Mouse (Mus musculus): Measurements from ENCODE around the gene Cd300c. TPM values are rescaled to one million over a fixed set of nuclear protein-coding genes. Genes with fewer than 3 reads are reported as not detected.
"Not testable (repeated sequence)": the region's sequence is repeated elsewhere in the genome, so short reads cannot be mapped to it uniquely, and the experiment has no call there.

Gene Cd300c
- not detected for total RNA-seq (2022)

DNA sequence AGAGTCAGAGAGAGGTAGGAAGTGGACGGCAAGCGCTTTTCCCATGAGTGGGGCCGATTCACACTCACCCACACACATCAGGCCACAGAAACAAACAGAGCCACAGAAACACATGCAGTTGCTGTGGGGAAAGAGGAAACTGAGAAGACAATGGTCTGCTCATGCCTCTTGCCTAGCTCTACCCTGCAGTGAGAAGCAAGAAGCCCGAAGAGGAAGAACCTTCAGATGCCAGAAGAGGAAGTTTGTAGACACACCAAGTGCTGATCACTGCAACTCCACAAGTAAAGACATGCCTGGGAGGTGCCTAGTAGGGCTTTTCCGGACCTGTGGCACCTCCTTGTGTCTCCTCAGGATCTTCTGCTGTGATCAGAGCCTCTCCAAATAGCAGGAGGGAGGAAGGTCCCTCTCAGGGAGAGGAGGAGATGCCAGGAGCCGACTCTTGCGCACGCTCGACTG lies at the start of gene Cd300c:
TSS of gene Cd300c (minus strand) at position 406 of the 456 bp plus-strand sequence.
- DNase-seq (ENCODE audit: low spot score in 2 of 2) = no peak

DNA sequence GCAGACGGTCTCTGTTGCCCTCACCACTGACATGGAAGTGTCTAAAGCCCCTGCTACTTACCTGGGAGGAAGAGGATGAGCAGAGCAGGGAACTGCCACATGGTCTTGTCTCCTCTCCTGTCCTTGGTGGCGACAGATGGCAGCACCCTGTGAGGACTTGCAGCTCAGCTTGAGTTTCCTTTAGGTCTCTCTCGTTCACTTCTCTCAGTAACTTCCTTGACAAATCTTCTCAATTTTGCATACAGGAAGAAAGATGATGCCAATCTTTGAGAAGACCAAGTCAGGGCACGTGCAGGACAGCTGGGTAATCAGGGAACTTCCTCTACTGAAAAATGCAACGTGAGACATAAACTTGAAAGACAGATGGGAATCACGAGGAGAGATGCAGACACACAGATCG lies 47.1 kb upstream of the Cd300c start, which contains the start of gene Cd300ld2:
TSS of gene Cd300ld2 (minus strand) at position 101 of the 400 bp plus-strand sequence.
- DNase-seq (ENCODE audit: low spot score in 2 of 2) = not testable (repeated sequence)

DNA sequence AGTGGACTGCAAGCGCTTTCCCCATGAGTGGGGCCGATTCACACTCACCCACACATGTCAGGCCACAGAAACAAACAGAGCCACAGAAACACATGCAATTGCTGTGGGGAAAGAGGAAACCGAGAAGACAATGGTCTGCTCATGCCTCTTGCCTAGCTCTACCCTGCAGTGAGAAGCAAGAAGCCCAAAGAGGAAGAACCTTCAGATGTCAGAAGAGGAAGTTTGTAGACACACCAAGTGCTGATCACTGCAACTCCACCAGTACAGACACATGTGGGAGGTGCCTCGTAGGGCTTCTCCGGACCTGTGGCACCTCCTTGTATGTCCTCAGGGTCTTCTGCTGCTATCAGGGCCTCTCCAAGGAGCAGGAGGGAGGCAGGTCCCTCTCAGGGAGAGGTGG lies 35.1 kb upstream of the Cd300c start:
- no peak for DNase-seq (ENCODE audit: low spot score in 2 of 2)

DNA sequence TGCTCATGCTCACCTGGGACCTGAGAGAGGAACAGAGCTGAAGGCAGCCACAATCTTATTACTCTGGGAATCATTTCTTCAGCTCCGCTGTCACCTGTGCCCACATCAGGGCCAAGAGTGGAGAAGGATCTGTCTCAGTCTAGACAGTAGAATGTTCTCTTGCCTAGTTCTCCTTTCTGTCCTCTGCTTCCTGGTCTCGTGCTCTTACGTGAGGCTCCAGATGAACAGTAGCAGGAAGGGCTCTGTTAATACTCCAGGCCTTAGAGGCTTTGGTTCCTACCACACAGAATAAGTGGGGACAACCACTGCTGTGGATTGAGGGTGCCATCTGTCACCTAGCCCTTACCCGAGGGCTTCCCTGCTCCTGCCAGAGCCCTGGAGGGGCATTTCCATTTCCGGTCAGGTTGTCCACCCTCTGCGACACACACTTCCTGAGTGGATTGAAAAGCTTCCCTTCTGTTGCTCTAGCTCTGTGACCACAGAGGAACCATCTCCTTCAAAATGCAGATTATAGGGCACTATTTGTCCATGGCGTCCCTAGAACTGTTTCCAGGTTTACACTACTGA lies 32.6 kb upstream of the Cd300c start, which contains the start of gene Cd300c2:
TSS of gene Cd300c2 (minus strand) at position 407 of the 567 bp plus-strand sequence.
- no peak for DNase-seq (ENCODE audit: low spot score in 2 of 2)

DNA sequence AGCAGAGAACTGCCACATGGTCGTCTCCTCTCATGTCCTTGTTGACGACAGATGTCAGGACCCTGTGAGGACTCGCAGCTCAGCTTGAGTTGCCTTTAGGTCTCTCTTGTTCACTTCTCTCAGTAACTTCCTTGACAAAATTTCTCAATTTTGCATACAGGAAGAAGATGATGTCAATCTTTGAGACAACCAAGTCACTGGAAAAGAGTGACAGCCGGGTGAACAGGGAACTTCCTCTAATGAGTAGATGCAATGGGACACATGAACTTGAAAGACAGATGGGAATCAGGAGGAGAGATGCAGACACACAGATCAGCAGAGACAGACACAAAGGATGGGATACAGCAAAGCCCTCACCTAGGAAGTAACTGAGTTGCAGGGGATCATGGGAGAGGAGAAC lies 20.8 kb upstream of the Cd300c start, which contains the start of gene Cd300ld:
TSS of gene Cd300ld (minus strand) at position 130 of the 400 bp plus-strand sequence.
- DNase-seq (ENCODE audit: low spot score in 2 of 2) = no peak

DNA sequence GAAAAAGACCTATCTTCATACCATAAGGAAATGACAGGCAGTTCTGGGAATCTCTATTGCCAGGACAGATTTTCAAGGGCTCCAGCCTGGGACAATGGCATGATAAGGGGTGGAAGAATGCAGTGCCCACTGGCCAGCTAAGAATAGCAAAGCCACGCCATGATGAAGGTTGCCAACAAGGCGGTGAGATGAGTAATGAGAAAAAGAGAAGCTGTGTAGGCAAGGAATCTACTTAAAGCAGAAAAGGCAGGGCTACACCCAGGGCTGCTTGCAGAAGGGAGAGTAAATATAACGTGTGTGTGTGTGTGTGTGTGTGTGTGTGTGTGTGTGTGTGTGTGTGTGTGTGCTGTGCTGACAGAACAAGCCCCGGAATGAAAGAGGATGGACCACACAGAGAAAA lies 12.9 kb upstream of the Cd300c start:
- DNase-seq (ENCODE audit: low spot score in 2 of 2) = no peak

DNA sequence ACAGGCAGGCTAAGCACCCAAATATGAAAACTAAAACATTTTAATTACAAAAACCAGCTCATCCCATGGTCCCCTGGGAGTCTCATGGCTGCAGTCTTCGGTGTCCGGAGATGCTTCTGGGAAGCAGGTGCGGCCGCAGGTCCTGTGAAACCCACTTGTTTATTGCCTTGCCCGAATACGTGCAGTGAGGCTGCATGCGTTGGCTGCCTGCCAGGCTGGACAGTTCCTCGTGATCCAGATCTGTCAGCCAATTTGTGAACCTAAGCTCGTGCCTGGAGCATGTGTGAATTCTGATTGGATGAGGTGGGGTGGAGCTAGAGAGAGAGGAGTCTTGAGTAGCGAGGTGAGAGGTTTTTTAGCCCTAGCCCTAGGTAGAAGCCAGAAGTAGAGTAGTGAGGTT lies 3.8 kb upstream of the Cd300c start:
- DNase-seq (ENCODE audit: low spot score in 2 of 2) = no peak

DNA sequence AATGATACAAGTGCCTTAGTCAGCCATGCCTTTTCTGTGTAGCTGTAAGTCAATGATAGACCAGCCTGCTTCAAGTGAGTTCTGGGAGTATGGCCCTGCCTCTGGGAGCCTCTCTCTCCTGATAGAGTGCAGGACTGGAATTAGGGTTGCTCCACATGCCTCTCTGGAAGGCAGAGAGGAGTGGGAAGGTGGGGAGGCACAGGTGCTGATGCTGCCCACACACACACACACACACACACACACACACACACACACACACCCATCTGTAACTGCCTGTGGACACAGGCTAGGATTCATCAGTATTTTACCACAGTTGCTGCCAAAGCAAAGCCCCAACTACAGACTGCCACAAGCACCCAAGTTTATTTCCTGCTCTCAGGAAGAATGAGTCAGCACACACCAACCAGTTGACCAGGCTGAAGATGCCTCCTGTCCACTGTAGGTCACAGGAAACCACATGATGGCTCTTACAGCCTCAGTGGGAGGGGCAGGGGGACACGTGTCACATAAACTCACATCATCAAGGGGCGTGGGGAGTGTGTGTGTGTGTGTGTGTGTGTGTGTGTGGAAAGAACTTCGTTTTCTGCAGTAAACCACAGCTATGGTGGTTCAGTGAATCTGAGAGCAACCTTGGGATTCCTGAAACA lies 3.7 kb downstream of the Cd300c start:
- no peak for DNase-seq (ENCODE audit: low spot score in 2 of 2)

DNA sequence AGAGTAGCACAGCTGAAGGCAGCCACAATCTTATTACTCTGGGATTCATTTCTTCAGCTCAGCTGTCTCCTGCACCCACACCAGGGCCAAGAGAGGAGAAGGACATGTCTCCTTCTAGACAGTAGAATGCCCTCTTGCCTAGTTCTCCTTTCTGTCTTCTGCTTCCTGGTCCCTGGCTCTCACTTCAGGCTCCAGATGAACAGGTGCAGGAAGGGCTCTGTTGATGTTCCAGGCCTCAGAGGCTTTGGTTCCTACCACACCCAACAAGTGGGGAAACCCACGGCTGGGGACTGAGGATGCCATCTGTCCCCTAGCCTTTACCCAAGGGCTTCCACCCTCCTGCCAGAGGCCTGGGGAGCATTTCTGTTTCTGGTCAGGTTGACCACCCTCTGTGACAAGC lies 8.6 kb downstream of the Cd300c start:
- no peak for DNase-seq (ENCODE audit: low spot score in 2 of 2)

DNA sequence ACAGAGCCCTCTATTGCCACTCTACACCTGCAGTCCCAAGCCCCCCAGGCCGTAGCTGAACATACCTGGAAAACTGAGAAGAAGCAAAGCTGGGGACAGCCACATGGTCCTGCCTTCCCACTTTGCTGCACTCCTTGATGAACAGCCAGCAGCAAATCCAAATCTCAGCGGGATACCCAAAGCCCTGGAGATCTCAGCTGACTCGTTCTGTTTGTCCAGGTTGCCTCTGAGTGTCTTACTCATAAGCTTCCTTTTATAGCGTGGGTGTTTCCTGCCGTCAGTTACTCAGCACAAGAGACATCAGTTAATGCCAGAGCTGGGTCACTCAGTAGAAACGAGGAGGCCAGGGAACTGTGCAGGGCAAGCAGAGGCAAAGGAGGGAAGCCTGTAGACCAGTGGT lies 34.8 kb downstream of the Cd300c start, which contains the start of gene Cd300lb:
TSS of gene Cd300lb (minus strand) at position 243 of the 400 bp plus-strand sequence.
- DNase-seq (ENCODE audit: low spot score in 2 of 2) = no peak

DNA sequence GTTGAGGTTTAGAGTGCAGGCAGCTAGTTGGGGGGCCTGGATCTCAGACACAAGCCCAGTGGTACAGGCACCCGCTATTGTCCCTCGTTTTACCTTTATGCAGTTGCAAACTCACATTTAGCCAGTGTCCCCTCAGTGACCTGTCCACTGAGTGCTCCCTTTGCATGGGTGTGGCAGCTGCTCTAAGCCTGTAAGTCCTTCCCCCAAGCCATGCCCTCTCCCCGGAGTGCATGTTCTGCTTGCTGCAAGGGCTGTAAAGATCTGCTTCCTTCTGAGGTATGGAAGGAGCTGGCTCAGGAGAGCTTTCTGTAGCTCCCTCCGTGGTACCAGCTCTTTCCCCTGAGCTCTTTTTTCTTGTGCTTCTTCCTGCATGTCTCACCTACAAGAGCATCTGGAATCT lies 35.4 kb downstream of the Cd300c start:
- DNase-seq (ENCODE audit: low spot score in 2 of 2) = no peak

DNA sequence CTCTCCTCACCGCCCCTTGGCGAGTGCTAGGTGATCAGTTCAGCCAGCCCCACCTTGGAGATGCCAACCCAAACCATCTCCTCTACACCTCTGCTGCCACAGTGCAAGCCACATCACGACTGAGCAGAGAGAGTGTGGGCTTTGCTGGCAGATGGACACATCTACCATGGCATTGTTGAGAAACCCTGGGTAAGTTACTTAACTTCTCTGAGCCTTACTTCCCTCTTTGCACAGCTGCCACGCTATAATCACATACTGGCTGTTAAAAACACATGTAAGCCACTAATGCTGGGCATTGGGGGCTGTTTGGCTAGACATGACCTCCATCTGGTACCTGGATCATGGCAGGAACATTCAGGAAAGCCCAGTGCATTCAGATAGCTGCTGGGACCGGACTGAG lies 37.9 kb downstream of the Cd300c start:
- DNase-seq (ENCODE audit: low spot score in 2 of 2) = no peak

DNA sequence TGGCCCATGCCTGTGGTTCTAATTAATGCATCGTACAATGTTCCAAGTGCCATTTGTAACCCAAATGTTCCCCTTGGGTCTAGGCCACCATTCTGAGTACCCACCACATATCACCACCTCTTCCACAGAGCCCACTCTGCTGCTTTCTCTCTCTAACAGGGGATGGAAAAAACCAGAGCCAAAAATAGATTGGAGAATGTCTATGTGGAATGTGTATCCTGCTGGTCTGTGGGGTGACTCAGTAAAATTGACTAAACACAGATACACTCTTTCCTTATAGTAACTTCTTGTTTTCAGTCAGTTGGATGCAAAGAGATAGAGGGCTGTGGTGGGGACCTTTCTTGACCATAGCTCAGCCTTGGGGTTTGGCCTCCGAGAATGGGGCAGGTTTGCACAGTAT lies 39.4 kb downstream of the Cd300c start:
- no peak for DNase-seq (ENCODE audit: low spot score in 2 of 2)

DNA sequence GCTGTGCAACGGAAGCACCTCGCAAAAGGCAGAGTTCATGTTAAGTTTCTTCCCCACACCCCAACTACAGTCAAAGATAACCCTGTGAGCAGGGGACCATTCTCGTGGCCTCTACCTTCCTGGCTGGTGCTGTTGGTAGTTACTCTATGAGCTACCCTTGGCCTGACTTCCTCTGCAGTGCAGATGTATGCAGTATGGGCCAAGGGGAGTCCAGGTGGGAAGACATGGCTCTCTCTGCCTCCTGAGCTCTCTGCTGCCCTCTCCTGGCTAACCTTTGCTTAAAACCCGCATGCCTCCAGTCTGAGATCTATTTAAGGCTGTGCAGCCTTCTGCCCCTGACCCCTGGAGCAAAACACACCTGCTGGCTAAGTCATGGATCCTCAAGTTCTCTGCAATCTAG lies 45.0 kb downstream of the Cd300c start:
- DNase-seq (ENCODE audit: low spot score in 2 of 2) = no peak

DNA sequence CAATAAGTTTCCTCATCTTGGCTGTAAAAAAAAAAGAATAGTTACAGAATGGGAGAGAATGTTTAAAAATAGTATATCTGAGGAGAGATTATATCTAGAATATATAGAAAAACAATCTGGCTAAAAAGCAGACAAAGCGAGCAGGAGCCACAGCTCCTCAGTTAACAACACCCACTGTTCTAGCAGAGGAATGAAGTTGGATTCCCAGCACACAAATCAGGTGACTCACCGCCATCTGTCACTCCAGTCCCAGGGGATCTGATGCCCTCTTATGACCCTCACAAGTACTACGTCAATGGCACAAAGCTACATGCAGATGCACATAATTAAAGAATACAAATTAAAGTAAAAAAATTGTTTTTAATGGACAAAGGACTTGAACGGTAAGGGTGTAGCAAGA lies 46.5 kb downstream of the Cd300c start:
- no peak for DNase-seq (ENCODE audit: low spot score in 2 of 2)

DNA sequence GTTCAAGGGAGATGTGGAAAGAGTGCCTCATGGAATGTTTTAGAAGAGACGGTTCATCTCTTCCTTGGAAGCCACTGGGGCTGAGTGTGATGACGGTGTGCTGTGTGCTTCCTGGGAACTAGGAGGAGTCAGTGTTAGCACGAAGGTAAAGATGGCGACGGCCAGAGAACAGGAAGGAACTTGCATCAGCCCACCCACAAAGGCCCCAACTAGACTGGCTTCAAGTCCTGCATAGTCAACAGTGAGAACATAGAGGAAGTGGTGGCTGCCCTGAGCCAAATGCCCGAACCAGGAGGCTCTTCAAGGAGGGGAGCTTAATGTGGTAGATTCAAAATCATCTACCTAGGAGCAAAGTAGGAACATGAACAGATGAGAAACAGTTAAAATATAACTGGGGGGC lies 51.8 kb downstream of the Cd300c start:
- no peak for DNase-seq (ENCODE audit: low spot score in 2 of 2)

DNA sequence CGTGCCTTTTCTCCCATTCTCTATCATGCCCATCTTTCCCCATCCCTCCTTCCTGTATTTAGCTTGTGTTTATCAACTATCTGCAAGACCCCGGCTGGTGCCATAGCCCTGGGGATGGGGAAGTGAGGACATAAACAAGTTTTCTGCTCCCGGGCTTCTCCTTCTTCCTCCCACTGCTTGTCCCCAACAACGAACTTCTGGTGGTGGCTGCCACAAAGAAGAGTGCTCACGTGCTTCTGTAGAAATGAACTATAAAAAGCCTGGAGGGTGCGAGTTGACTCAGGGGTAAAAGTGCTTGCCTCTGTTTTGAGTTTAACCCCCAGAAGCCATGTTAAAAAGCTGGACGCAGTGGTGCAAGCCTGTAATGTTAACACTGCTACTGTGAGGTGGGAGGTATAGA lies 54.0 kb downstream of the Cd300c start:
- no peak for DNase-seq (ENCODE audit: low spot score in 2 of 2)

DNA sequence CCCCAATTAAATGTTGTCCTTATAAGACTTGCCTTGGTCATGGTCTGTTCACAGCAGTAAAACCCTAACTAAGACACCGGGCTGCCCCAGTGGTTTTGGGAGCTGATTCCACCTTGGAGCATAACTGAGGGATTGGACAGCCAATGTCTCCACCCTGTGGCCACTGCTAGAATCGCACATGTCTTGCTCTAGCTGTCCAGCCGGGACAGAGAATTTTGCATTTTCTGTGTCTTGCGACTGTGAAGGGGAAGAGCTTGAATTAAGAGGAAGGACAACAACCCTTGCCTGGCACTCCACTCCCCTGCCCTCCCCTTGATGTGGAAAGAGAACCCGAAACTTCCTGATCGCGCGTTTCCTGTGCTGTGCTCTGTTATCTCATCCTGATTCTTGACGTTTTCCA lies 56.1 kb downstream of the Cd300c start:
- DNase-seq (ENCODE audit: low spot score in 2 of 2) = peak; percentile 38 to 42

DNA sequence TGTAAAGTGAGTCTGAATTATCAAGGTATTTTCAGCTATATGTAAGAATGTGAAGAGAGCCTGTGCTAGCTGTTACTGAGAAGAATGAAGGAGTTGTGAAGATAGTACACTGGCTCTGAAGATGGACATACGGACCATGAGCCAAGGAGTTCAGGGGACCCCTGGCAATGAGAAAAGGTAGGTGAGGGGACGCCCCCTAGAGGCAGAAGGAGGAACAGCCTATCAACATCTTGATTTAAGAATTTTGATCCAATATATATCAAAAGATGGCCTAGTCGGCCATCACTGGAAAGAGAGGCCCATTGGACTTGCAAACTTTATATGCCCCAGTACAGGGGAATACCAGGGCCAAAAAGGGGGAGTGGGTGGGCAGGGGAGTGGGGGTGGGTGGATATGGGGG lies 59.4 kb downstream of the Cd300c start:
- not testable (repeated sequence) for DNase-seq (ENCODE audit: low spot score in 2 of 2)

DNA sequence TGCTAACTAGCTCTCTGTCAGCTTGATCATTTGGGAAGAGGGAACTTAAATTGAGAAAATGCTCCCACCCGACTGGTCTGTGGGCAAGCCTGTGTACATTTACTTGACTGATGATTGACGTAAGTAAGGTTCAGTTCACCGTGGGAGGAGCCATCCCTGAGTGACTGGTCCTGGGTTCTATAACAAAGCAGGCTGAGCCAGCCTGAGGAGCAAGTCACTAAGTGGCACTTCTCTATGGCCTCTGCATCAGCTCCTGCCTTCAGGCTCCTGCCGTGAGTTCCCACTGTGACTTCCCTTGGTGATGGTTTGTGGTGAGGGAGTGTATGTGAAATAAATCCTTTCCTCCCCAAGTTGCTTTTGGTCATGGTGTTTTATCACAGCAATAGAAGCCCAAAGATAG lies 60.9 kb downstream of the Cd300c start:
- DNase-seq (ENCODE audit: low spot score in 2 of 2) = no peak

DNA sequence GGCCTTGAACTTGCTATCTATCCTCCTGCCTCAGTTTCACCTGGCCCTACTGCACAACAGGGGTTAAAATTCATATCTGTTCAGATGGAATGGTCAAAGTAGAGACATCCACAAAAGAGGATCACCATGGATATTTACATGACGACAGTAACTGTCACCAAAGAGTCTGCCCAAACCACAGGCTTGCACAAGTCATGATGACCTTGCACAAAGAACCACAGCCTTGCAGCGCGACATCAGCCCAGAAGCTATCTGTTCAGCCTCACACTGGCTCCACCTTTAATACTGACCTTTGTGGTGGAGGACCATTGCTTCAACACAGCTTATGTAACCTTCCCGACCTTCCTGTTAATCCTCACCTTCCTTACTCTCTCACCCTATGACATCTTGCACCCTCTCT lies 61.4 kb downstream of the Cd300c start:
- DNase-seq (ENCODE audit: low spot score in 2 of 2) = no peak

All from gastrocnemius, adult 8-10 months (tissue).